Mouse (Mus musculus) G1E (cell line): ENCODE measurements around the gene Pafah2. TPM values are rescaled to one million over a fixed set of nuclear protein-coding genes. Genes with fewer than 3 reads are reported as not detected.

Experiments used
- ATAC-seq: 2 replicates; pipeline ENCODE4 v1.8.0; 2016; ENCODE audit warnings: mild to moderate bottlenecking; ENCODE audit not compliant: insufficient number of reproducible peaks, poor library complexity, low FRiP score, severe bottlenecking; ENCODE audit errors: extremely low read depth
- DNase-seq: peaks from one replicate; pipeline ENCODE4 v3.0.0; 2012; ENCODE audit warnings: low spot score
- H3K27me3 ChIP-seq: 2 replicates; pipeline ENCODE4 v1.6.1; 2012; ENCODE audit warnings: mild to moderate bottlenecking, low read length, inconsistent platforms; ENCODE audit not compliant: insufficient read depth
- H3K36me3 ChIP-seq: replicated peaks from 2 replicates; pipeline ENCODE3; 2012; ENCODE audit warnings: mild to moderate bottlenecking, inconsistent platforms
- H3K4me1 ChIP-seq: 2 replicates; pipeline ENCODE4 v1.6.1; 2012; ENCODE audit warnings: low read depth, low read length, inconsistent platforms, mixed read lengths; ENCODE audit not compliant: insufficient read depth
- H3K4me3 ChIP-seq: 2 replicates; pipeline ENCODE4 v1.5.1; 2012; ENCODE audit warnings: low read depth, mild to moderate bottlenecking, inconsistent platforms, low read length, moderate library complexity, mixed read lengths
- H3K9me3 ChIP-seq: replicated peaks from 2 replicates; pipeline ENCODE4 v1.6.1; 2012; ENCODE audit warnings: inconsistent platforms
- CTCF ChIP-seq: IDR thresholded peaks from 2 replicates; pipeline ENCODE4 v1.5.1; 2012; ENCODE audit warnings: low read depth, low read length, inconsistent platforms, mixed read lengths
- GATA1 ChIP-seq: IDR thresholded peaks from 2 replicates; pipeline ENCODE4 v1.6.1; 2012; ENCODE audit warnings: borderline replicate concordance, low read length, inconsistent platforms, mixed read lengths
- GATA2 ChIP-seq: IDR thresholded peaks from 2 replicates; pipeline ENCODE4 v1.6.1; 2012; ENCODE audit warnings: low read depth, low read length, inconsistent platforms, borderline replicate concordance
- POLR2AphosphoS5 ChIP-seq: IDR thresholded peaks from 2 replicates; pipeline ENCODE4 v1.6.1; 2012; ENCODE audit warnings: low read depth, low read length, inconsistent platforms; ENCODE audit not compliant: insufficient replicate concordance
- TAL1 ChIP-seq: conservative IDR thresholded peaks from 2 replicates; pipeline ENCODE4 v1.6.1; 2012; ENCODE audit warnings: low read depth, low read length, inconsistent platforms, mixed read lengths
- polyA plus RNA-seq: library from polyadenylated mRNA; stranded (reverse); fragments of >175 nt; gene quantifications from 2 replicates; pipeline ENCODE4 v1.2.3, GENCODE M21; 2012
- total RNA-seq, 2 experiments: library from RNA; stranded (forward) in 1 of 2; stranded (reverse) in 1 of 2; fragments of 200-1000 nt in 1 of 2; fragments of >200 nt in 1 of 2; fragmentation: Nextera tagmentation in 1 of 2; gene quantifications; 2 replicates each; pipeline ENCODE4 v1.2.3; 2014 to 2017

The Pafah2 gene
- total and polyA plus RNA-seq, 3 experiments, result 14.9 to 45.9 (median 15.1) TPM

DNA sequence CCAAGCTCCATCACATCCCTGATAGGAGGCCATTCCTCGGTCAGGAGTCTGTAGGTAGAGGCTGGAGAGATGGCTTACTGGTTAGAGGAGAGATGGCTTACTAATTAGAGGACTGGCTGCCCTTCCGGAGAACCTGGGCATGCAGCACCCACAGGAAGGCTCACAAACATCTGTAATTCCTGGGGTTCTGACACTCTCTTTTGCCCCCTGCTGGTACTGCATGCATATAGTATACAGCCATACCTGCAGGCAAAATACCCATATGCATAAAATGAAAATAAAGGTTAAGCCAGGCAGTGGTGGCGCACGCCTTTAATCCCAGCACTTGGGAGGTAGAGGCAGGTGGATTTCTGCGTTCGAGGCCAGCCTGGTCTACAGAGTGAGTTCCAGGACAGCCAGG, 8.9 kb upstream of the Pafah2 start:
- H3K27me3 ChIP-seq, result 0 out of 2 replicates have a peak, but pooled peaks cover 4% of the 10 kb centered on the region
- DNase-seq (no peak), ATAC-seq (no peak)
- H3K4me1 ChIP-seq, result no peaks in the 10 kb centered on the region; the same call in 1 of the 2 replicates
- H3K4me3 ChIP-seq, result no peak overlapping the region
- TF ChIP-seq TAL1, result no peak
- TF ChIP-seq POLR2AphosphoS5, result no peak
- TF ChIP-seq GATA2, result no peak
- TF ChIP-seq GATA1, result no peak
- H3K9me3 ChIP-seq, result peaks cover 3% of the 10 kb centered on the region
- no peaks in the 10 kb centered on the region for H3K36me3 ChIP-seq

DNA sequence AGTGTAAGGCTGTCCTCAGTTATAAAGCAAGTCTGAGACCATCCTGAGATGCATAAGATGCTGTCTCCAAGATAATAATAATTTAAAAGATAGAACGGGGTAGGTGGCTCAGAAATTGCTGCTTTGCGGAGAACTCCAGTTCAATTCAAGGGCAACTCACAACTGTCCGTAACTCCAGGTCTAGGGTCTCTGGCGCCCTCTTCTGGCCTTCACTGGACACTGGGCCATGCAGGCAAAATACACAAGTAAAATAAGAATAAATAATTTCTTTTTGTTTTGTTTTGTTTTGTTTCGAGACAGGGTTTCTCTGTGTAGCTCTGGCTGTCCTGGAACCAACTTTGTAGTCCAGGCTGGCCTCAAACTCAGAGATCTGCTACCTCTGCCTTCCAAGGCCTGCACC, 7.7 kb upstream of the Pafah2 start:
- no peaks in the 10 kb centered on the region for H3K36me3 ChIP-seq
- peaks cover 3% of the 10 kb centered on the region for H3K9me3 ChIP-seq
- TF ChIP-seq TAL1 (no peak), CTCF (peak; percentile 46; the same call in 1 of the 2 replicates), GATA2 (no peak), POLR2AphosphoS5 (no peak), GATA1 (no peak)
- no peak overlapping the region for H3K4me3 ChIP-seq
- H3K4me1 ChIP-seq, result peaks cover 6% of the 10 kb centered on the region
- H3K27me3 ChIP-seq, result 0 out of 2 replicates have a peak, but pooled peaks cover 4% of the 10 kb centered on the region
- ATAC-seq (no peak), DNase-seq (no peak)

DNA sequence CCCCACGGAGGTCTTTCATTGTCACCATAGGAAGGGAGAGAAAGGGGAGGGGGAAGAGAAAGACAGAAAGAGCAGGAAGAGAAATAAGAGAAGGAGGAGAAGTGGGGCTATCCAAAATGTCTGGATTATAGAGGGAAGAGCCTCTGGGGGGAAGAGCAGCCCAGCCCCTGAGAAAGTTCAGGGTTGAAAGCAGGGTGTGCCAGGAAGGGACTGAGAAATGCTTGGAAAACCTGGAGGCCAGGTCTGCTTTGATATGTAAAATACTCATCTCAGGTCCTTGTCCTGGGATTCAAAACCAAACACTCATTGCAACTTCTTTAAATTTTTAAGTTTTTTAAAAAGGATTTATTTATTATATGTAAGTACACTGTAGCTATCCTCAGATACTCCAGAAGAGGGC, 4.5 kb upstream of the Pafah2 start:
- H3K4me1 ChIP-seq, result peaks cover 18% of the 10 kb centered on the region
- TF ChIP-seq TAL1, result no peak
- TF ChIP-seq GATA2, result no peak
- TF ChIP-seq CTCF, result no peak
- no peak for TF ChIP-seq GATA1
- TF ChIP-seq POLR2AphosphoS5, result no peak
- no peaks in the 10 kb centered on the region for H3K36me3 ChIP-seq
- DNase-seq (no peak), ATAC-seq (no peak)
- H3K9me3 ChIP-seq, result peaks cover 3% of the 10 kb centered on the region
- no peak overlapping the region for H3K4me3 ChIP-seq
- peaks cover 7% of the 10 kb centered on the region; the same call in 1 of the 2 replicates for H3K27me3 ChIP-seq

DNA sequence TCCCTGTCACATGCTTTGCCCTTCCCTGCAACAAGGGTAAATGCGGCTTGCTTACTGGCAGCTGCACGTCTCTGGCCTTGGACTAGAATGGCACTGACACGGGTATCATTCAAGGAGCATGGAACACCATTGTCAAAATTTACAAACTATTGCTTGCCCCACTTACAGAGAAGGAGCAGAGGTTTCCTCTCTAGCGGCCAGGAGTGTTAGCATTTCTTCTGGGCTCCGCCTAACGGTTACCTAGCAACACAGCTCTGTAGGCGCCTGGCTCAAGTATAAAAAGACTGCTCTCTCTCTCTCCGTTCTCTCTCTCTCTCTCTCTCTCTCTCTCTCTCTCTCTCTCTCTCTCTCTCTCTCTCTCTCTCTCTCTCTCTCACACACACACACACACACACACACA, 3.5 kb upstream of the Pafah2 start:
- peaks cover 6% of the 10 kb centered on the region for H3K27me3 ChIP-seq
- TF ChIP-seq GATA1, result no peak
- no peak for TF ChIP-seq GATA2
- TF ChIP-seq TAL1, result no peak
- DNase-seq, result no peak
- peaks cover 23% of the 10 kb centered on the region for H3K4me1 ChIP-seq
- H3K9me3 ChIP-seq, result no peaks in the 10 kb centered on the region
- no peaks in the 10 kb centered on the region for H3K36me3 ChIP-seq
- no peak overlapping the region for H3K4me3 ChIP-seq
- no peak for ATAC-seq

DNA sequence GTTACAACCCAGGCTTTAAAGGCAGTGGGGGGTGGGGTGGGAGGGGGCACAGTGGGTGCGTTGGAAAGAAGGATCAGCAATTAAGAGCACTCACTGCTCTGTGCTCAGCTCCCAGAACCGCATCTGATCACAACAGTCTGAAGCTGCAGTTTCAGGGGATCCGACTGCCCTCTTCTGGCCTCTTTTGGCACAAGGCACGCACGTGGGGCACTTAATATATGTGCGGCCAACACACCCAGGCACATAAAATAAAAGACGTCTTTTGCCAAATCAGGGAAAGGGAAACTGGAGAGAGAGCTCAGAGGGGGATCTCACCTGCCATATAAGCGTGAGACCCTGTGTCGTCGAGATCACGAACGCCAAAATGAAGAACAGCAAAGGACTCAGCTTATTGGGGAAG, 3.1 kb upstream of the Pafah2 start:
- H3K4me3 ChIP-seq, result no peak overlapping the region
- ATAC-seq (no peak), DNase-seq (no peak)
- H3K27me3 ChIP-seq, result peaks cover 6% of the 10 kb centered on the region
- no peaks in the 10 kb centered on the region for H3K9me3 ChIP-seq
- TF ChIP-seq CTCF, result no peak
- TF ChIP-seq GATA2, result no peak
- no peak for TF ChIP-seq TAL1
- no peak for TF ChIP-seq GATA1
- TF ChIP-seq POLR2AphosphoS5, result no peak
- no peaks in the 10 kb centered on the region for H3K36me3 ChIP-seq
- H3K4me1 ChIP-seq, result peaks cover 23% of the 10 kb centered on the region

DNA sequence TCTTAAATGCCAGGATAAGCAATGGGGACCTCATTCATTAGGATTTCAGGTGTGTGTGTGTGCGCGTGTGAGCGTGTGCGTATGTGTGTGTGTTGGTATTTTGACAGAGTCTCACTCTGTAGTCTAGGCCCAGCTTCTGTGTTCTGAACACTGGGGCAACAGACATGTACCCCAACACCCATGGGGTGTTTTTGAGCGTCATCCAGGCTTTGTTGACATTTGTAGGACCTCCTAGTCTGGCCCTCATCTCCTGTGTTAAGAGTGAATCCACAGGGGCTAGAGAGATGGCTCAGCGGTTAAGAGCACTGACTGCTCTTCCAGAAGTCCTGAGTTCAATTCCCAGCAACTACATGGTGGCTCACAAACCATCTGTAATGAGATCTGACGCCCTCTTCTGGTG, 978 bp upstream of the Pafah2 start:
- ATAC-seq (no peak), DNase-seq (no peak)
- H3K4me1 ChIP-seq, result peaks cover 24% of the 10 kb centered on the region
- peaks cover 11% of the 10 kb centered on the region for H3K27me3 ChIP-seq
- TF ChIP-seq CTCF (no peak), TAL1 (no peak), POLR2AphosphoS5 (no peak), GATA1 (no peak)
- H3K4me3 ChIP-seq, result no peak overlapping the region
- peaks cover 2% of the 10 kb centered on the region for H3K36me3 ChIP-seq
- no peaks in the 10 kb centered on the region for H3K9me3 ChIP-seq

DNA sequence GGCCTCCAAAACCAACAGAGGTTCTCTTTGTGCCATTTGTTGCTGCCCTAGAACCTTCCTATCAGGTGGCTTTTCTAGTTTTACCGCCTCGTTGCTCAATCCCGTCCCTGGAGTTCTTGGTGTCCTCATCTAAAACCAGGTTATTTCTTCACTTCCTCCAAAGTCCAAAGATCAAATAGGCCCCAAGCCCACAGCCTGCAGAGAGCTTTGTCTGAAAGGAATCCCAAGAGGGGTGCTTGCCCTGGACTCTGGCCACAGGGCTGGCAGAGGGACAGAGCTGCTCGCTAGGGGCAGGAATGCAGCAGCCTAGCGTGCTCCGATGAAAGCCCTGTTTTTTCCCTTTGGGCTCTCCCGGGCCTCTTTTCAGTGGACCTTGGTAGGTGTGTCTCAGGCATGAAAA, 1.0 kb downstream of the Pafah2 start:
- Histone ChIP-seq H3K9me3 (no peaks in the 10 kb centered on the region), H3K36me3 (peaks cover 2% of the 10 kb centered on the region), H3K27me3 (peaks cover 20% of the 10 kb centered on the region), H3K4me3 (no peak overlapping the region), H3K4me1 (peaks cover 43% of the 10 kb centered on the region)
- DNase-seq (no peak), ATAC-seq (no peak)
- no peak for TF ChIP-seq GATA1
- no peak for TF ChIP-seq CTCF
- no peak for TF ChIP-seq GATA2
- no peak for TF ChIP-seq POLR2AphosphoS5
- no peak for TF ChIP-seq TAL1
